Mouse (Mus musculus) heart, embryonic 12.5 days (tissue): ENCODE results near the gene Ccdc117. TPM values are rescaled to one million over a fixed set of nuclear protein-coding genes. Genes with fewer than 3 reads are reported as not detected.

Experiments
- ATAC-seq: fragments of 200-750 bp; cut with Nextera tagmentation; 2 replicates; pipeline ENCODE4 v1.8.0; 2017; ENCODE audit warnings: moderate TSS enrichment, moderate library complexity; ENCODE audit not compliant: insufficient number of reproducible peaks, low FRiP score
- H3K27ac ChIP-seq: fragments of 300-500 bp; sonication (generic); 2 replicates; pipeline ENCODE4 v1.5.1; 2016; ENCODE audit warnings: mild to moderate bottlenecking, moderate library complexity; ENCODE audit not compliant: poor library complexity, severe bottlenecking
- H3K27me3 ChIP-seq: fragments of 300-500 bp; sonication (generic); replicated peaks from 2 replicates; pipeline ENCODE4 v1.6.1; 2016; ENCODE audit warnings: mild to moderate bottlenecking, moderate library complexity
- H3K36me3 ChIP-seq: fragments of 300-500 bp; sonication (generic); 2 replicates; pipeline ENCODE4 v1.6.1; 2016; ENCODE audit warnings: mild to moderate bottlenecking, moderate library complexity
- H3K4me1 ChIP-seq: fragments of 300-500 bp; sonication (generic); replicated peaks from 2 replicates; pipeline ENCODE4 v1.6.1; 2016; ENCODE audit warnings: mild to moderate bottlenecking
- H3K4me2 ChIP-seq: fragments of 300-500 bp; sonication (generic); 2 replicates; pipeline ENCODE4 v1.6.1; 2016; ENCODE audit warnings: mild to moderate bottlenecking, moderate library complexity
- H3K4me3 ChIP-seq: fragments of 300-500 bp; sonication (generic); 2 replicates; pipeline ENCODE4 v1.5.1; 2016; ENCODE audit warnings: mild to moderate bottlenecking
- H3K9ac ChIP-seq: fragments of 300-500 bp; sonication (generic); 2 replicates; pipeline ENCODE4 v1.6.1; 2016; ENCODE audit warnings: mild to moderate bottlenecking, moderate library complexity
- H3K9me3 ChIP-seq: fragments of 300-500 bp; sonication (generic); replicated peaks from 2 replicates; pipeline ENCODE4 v1.6.1; 2016; ENCODE audit warnings: mild to moderate bottlenecking, moderate library complexity
- WGBS: fragments of 180-500 bp; shearing (Covaris S2); methylation state at CpG from one replicate; pipeline ENCODE4 v1.1.7; 2016; 5-methylcytosine and 5-hydroxymethylcytosine counted together
- polyA plus RNA-seq: library from polyadenylated mRNA; unstranded; fragments of >200 nt; fragmentation: Nextera tagmentation; extraction: Ambion mirVana; gene quantifications from 2 replicates; pipeline ENCODE4 v1.2.1, GENCODE M21; 2016

Ccdc117 gene
- polyA plus RNA-seq, 1 experiment from 2014 or later = 17.9 TPM

DNA sequence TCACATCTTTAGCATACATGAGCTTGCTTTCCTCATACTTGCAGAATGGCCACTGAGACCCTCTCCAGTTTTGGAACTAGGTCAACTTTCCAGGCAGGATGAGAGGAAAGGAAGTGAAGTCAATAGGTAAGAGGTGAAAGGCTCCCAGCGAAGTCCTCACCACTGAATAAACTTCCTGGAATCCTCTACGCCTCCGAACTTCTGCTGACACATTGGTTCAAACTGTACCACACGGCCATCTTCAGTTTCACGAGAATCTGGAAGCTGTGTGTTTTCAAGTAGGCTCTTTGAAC lies 31.9 kb downstream of the Ccdc117 start:
- WGBS = 49% methylated on average over 5 of the region's 5 CpGs
- no peaks in the 10 kb centered on the region for H3K36me3 ChIP-seq
- no peak for ATAC-seq

DNA sequence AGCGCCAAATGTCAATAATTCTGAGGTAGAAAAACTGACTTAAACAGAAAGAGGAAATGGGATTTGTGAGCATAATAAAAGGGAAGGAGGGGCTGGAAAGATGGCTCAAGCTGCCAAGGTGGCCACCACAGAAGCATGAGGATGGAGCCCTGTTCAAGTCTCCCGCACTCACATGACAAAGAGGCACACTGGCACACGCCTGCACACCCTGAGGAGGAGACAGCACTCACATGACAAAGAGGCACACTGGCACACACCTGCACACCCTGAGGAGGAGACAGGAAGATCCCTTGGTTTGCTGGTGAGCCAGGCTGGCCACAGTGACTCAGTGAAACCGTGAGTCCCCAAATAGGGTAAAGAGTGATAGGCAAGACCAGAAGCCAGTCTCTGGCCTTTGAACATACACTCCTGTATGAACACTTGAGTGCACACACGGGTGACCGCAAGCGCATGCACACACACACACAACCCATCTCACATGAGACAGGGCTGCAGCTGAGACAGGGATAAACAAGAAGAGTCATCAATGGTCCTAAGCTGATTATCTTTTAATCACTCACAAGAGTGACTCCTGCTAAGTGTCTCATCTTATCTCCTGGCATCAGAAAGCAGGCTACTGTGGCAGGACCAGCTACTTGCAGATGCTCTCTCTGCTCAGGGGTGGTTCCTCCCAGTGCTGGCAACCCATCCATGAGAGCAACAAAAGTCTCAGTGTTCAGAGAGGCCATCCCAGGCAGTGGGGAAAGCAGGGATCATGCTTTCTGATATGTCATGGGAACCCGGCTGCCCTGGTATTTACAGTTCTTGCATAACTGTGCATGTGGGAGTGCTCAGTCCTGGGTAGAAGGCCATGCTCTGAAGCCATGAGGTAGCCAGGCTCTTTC lies 32.5 kb downstream of the Ccdc117 start:
- ATAC-seq = no peak
- no peak overlapping the region for H3K4me3 ChIP-seq
- no peak overlapping the region for H3K9ac ChIP-seq
- H3K9me3 ChIP-seq = no peaks in the 10 kb centered on the region
- WGBS = 66% methylated on average over 8 of the region's 8 CpGs
- no peak overlapping the region for H3K27ac ChIP-seq
- H3K4me1 ChIP-seq = peaks cover 7% of the 10 kb centered on the region
- H3K27me3 ChIP-seq = no peaks in the 10 kb centered on the region
- no peaks in the 10 kb centered on the region for H3K36me3 ChIP-seq
- no peak overlapping the region for H3K4me2 ChIP-seq

More for the DNA sequence above, 31.9 kb downstream of the Ccdc117 start:
- Histone ChIP-seq H3K4me3 (no peak overlapping the region), H3K27me3 (no peaks in the 10 kb centered on the region), H3K9me3 (no peaks in the 10 kb centered on the region), H3K4me1 (peaks cover 7% of the 10 kb centered on the region), H3K4me2 (no peak overlapping the region), H3K27ac (no peak overlapping the region), H3K9ac (no peak overlapping the region)

DNA sequence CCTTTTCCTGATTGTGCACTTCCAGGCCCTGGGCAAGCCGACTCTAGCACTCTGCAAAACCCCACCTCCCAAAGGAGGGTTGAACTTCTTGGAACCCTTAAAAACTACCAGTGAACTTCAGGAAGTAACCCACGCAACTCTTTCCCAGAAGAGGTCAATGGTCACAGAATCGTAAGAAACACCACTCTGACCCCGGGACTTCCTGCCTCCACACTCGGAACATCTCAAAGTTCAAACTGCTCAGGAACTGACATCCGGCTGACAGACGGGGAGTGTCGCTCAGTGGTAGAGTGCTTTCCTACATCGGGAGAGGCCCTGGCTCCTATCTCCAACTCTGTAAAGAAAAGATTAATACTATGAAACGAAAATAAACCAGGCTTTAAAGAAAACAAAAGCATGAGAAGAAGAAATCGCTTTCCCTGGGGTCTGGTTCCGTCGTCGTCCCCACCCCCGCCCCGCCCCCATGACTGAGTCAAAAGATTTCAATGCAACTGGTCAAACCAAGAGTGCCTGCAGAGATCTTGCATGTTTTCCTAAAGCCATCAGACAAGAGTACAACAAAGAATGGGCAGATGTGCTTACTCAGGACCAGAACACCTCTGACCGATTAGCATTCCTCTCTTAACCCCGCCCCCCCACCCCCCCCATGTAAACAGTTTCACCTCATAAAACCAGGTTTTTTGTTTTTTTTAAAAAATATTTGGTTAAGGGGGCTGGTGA lies 36.0 kb downstream of the Ccdc117 start:
- Histone ChIP-seq H3K27ac (0 out of 2 replicates have a peak overlapping the region, but pooled peaks have one; percentile 9), H3K4me3 (peak overlapping the region; percentile 30), H3K9me3 (0 out of 2 replicates have a peak, but pooled peaks cover 3% of the 10 kb centered on the region), H3K36me3 (no peaks in the 10 kb centered on the region), H3K4me1 (peaks cover 7% of the 10 kb centered on the region), H3K9ac (no peak overlapping the region), H3K4me2 (peak overlapping the region; percentile 56), H3K27me3 (no peaks in the 10 kb centered on the region)
- peak; percentile 86 for ATAC-seq
- WGBS = 14% methylated on average over 18 of the region's 18 CpGs

DNA sequence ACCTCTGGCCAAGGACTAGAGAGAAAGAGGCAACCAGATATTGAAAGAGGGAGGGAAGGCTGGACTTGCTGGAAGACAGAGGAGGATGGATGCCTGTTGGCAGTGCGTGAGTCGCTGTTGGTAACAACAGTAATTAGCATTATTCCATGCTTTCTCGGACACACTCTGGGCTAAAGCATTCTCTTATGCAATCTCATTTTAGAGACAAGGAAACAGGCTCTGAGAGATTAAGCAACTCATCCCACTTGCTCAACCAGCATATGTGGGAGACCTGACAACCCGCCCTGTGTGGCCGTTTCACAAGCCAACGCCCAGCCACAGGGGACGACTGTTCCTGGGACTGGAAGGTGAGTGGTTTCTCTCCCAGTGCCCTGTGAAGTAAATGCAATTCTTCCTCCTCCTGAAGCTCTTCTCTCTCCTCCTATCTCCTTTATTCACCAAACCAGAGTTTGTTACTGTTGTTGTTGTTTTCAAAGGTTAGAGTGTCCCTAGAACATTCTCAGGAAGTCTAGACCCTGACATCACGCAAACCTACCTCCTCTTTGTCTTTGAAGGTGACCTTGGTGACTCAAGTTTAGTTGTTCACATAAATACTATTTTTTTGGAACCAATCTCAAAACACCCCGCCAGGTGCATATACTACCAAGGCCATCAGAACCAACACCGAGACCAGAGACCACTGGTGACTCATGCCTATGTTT lies 39.5 kb downstream of the Ccdc117 start:
- Histone ChIP-seq H3K4me1 (0 out of 2 replicates have a peak, but pooled peaks cover 8% of the 10 kb centered on the region), H3K27me3 (no peaks in the 10 kb centered on the region), H3K9ac (no peak overlapping the region), H3K36me3 (no peaks in the 10 kb centered on the region), H3K4me2 (no peak overlapping the region), H3K27ac (no peak overlapping the region), H3K4me3 (no peak overlapping the region), H3K9me3 (0 out of 2 replicates have a peak, but pooled peaks cover 3% of the 10 kb centered on the region)
- no peak for ATAC-seq
- 87% methylated on average over 10 of the region's 10 CpGs for WGBS

DNA sequence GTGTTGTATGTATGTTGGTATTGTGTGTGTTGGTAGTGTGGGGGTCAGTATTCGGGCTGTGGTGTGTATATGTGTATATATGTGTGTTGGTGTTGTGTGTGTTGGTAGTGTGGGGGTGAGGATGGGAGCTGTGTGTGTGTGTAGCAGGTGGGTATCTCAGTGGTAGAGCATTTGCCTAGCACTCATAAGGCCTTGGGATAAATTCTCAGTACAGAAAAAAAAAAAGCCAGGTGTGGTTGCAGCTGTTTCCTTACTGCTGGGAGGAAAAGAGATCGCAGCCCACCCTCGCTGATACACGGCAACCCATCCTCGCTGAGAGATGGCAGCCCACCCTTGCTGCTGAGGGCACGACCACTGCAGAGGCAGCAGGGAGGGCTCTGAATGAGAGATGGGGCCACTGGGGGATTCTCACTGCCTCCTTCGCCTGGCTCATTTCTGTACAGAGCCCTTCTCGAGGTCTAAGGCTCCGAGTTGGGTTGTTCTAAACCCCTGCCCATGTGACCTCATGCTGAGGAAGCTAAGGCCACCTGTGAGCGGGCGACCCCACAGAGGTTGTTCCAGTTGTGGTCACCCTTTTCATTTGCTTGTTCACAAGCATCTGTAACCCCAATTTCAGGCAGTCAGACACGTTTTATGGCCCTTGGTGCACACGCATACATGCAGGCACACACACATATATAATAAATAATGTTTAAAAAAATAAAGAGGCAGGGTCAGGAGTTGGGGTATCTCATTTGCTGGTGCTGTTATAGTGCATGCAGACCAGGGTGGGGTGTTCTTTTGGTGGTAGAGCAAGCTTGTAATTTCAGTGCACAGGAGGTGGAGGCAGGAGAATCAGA lies 40.9 kb downstream of the Ccdc117 start:
- Histone ChIP-seq H3K9ac (no peak overlapping the region), H3K4me1 (0 out of 2 replicates have a peak, but pooled peaks cover 8% of the 10 kb centered on the region), H3K36me3 (no peaks in the 10 kb centered on the region), H3K4me2 (no peak overlapping the region), H3K9me3 (0 out of 2 replicates have a peak, but pooled peaks cover 3% of the 10 kb centered on the region), H3K27ac (no peak overlapping the region), H3K4me3 (no peak overlapping the region), H3K27me3 (no peaks in the 10 kb centered on the region)
- 77% methylated on average over 13 of the region's 13 CpGs for WGBS
- no peak for ATAC-seq

DNA sequence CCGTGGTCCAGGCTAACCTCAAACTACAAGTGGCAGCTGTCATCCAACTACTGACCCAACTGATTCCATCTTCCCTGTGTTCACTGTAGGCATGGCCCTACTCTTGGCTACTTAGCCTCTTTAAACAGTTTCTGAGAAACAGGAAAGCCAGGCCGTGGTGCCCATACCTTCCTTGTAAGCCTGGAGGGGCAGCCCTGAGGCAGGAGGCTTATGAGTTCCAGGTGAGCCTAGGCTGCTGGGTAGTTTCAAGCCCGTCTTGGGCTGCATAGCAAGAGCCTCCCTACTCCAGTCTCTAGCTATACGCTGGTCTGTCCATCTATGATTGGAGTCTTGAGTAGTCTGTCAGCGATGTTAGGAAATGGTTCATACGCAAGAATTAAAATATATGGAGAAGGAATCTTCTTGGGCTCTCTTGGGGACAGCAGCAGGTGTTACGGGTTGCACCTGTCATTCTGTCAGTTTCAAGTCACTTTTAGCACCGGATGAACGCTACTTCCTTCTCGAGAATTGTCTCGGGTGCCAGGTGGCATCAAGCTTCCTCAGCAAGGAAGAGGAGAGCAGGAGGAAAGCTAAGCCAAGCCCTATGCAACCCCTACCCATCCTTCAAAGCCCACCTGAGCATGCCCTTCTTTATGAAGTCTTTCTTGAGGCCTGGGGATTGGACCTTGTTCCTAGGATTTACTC lies 41.9 kb downstream of the Ccdc117 start:
- no peak overlapping the region for H3K4me3 ChIP-seq
- no peaks in the 10 kb centered on the region for H3K36me3 ChIP-seq
- H3K27me3 ChIP-seq = no peaks in the 10 kb centered on the region
- 0 out of 2 replicates have a peak, but pooled peaks cover 3% of the 10 kb centered on the region for H3K9me3 ChIP-seq
- 77% methylated on average over 11 of the region's 11 CpGs for WGBS
- H3K4me2 ChIP-seq = no peak overlapping the region
- no peak overlapping the region for H3K9ac ChIP-seq
- H3K27ac ChIP-seq = no peak overlapping the region
- ATAC-seq = no peak
- 0 out of 2 replicates have a peak, but pooled peaks cover 8% of the 10 kb centered on the region for H3K4me1 ChIP-seq

DNA sequence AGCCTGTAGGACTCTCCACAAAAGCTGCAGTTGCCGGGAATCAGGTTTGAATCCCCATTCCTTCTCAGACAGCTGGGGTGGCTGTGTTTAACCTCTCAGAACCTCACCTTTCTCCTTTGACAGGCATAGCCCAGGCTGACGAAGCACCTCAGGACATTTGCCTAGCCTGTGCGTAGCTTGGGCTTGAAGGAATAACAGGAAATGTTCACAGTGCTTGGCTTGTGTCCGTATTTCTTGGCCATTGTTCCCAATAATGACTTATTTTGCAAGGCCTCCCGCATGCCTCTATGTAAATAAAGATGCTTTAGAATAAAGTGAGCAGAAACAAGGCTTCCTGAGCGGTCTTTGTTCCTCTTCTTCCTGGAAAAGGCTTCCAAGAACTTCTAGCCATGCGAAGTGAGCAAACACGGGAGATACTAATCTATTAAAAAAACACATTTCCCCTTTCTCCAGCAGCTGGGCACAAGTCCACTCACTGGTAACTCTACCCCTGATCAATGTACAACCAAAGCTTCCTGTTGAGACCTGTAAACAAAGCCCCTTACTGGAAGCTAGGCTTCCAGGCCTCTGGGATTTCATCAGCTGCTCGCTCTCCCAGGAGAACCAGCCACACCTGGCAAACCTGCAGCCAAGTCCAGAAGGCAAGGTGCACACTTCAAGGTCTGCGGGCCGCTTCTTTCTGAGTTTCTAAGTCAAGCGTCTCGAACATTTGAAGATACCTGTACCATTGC lies 42.9 kb downstream of the Ccdc117 start:
- Histone ChIP-seq H3K9ac (no peak overlapping the region), H3K4me1 (0 out of 2 replicates have a peak, but pooled peaks cover 8% of the 10 kb centered on the region), H3K27ac (no peak overlapping the region), H3K4me3 (no peak overlapping the region), H3K36me3 (no peaks in the 10 kb centered on the region), H3K4me2 (no peak overlapping the region), H3K27me3 (no peaks in the 10 kb centered on the region), H3K9me3 (0 out of 2 replicates have a peak, but pooled peaks cover 3% of the 10 kb centered on the region)
- no peak for ATAC-seq
- 73% methylated on average over 13 of the region's 13 CpGs for WGBS

DNA sequence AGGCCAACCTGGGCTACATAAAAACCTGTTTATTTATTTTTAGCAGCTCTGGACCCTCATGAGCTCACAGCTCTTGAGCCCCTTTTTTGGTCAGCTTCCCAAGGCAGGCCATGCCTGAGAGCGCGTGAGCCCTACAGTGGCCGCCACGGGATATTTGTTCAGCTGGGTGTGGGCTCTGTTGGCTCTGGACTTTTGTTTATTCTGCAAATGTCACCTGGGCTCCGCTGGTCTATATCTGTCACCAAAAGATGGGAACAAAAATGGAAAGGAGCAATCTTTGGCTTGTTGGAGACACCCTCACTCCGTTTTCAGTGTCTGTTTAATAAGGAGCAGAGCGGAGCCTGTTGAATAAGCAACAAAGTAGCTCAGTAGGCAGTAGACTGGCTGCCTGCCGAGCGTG lies 43.6 kb downstream of the Ccdc117 start:
- no peaks in the 10 kb centered on the region for H3K36me3 ChIP-seq

DNA sequence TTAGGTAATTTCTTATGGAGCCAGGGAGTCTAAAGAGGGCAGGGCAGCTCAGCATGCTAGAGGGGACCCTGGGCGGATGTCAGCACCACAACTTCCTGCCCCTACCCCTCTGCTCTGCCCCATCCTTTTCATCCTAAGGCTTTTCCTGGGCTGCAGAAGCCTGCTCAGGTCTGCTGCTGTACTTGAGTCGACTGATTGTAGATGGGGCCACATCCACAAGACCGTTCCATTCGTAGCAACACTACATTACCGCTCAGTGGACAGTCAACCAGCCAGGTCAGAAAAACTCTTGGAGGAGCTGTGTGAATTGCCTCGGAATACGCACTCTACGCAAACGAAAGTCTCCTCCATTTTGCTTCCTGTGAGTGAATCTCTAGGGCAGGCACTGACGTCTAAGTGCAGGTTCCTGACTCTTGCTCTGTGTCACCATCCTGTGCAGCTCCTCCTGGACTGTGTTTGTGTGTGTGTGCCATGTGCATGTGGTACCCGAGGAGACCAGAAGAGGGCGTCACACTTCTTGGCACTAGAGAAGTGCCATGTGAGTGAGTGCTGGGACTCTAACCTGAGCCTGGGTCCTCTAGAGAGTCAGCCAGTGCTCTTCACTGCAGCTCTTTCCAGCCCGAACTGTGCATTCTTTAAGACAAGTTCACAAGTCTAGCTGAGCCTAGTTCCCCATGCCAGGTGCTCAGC lies 45.3 kb downstream of the Ccdc117 start:
- Histone ChIP-seq H3K36me3 (no peaks in the 10 kb centered on the region), H3K27ac (no peak overlapping the region), H3K4me1 (0 out of 2 replicates have a peak, but pooled peaks cover 6% of the 10 kb centered on the region), H3K4me2 (no peak overlapping the region), H3K9me3 (no peaks in the 10 kb centered on the region), H3K9ac (no peak overlapping the region), H3K27me3 (no peaks in the 10 kb centered on the region), H3K4me3 (no peak overlapping the region)
- ATAC-seq = no peak
- 88% methylated on average over 13 of the region's 13 CpGs for WGBS

More for the DNA sequence above, 43.6 kb downstream of the Ccdc117 start:
- ATAC-seq = no peak
- H3K4me1 ChIP-seq = 0 out of 2 replicates have a peak, but pooled peaks cover 8% of the 10 kb centered on the region
- no peaks in the 10 kb centered on the region for H3K27me3 ChIP-seq
- H3K9ac ChIP-seq = no peak overlapping the region
- H3K4me3 ChIP-seq = no peak overlapping the region
- H3K9me3 ChIP-seq = 0 out of 2 replicates have a peak, but pooled peaks cover under 1% of the 10 kb centered on the region
- H3K27ac ChIP-seq = no peak overlapping the region
- 68% methylated on average over 9 of the region's 9 CpGs for WGBS
- no peak overlapping the region for H3K4me2 ChIP-seq
